Comparison of ENCODE assay signal across 22 mouse cellular contexts in the genomic region with DNA sequence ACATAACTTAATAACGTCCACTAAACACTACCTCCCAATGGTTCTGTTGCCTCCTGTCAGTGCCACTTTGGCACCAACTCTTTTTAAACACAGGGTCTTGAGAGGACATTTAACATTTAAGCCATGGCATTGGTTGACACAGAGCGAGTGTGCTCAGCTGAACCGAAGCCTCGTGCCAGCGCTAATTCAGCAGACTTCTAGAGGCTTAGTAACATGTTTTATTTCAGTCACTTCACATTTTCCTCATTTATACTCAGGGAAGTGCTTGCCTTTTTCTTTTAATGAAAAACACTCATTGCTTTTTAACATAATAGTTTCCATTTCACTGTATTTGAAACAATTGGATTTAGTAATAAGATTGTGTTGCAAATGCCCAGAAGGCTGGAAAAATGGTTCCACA. TPM values are rescaled to one million over a fixed set of nuclear protein-coding genes. Genes with fewer than 3 reads are reported as not detected.
DNase-seq lines count a peak whose midpoint lies in the region; ATAC-seq lines count a peak whose summit lies in the region.
"Had no signal": no experiment of that assay in that cellular context is flagged by ENCODE, and none has a peak within 500 bp of the region (broad histone marks: within the 10 kb centered on the region; RNA-seq: fewer than 3 reads in every experiment).

No protein-coding gene starts in this region.

- H3K4me3 ChIP-seq in embryonic facial prominence, embryonic 12.5 days, result no peak overlapping the region
- no peak overlapping the region for H3K4me3 ChIP-seq in embryonic facial prominence, embryonic 10.5 days
- H3K4me3 ChIP-seq in heart, embryonic 14.5 days (ENCODE audit: control insufficient read depth in 1 of 2, insufficient read depth in 1 of 2, low read depth in 1 of 2, low read length in 2 of 2), result no peak overlapping the region
- H3K4me3 ChIP-seq in megakaryocyte, embryonic 14.5 days (replicated peaks), result peak overlapping the region; percentile 43
- no peak overlapping the region for H3K4me3 ChIP-seq in embryonic facial prominence, embryonic 15.5 days (replicated peaks)
- H3K4me3 ChIP-seq: erythroblast, embryonic 14.5 days; forebrain, embryonic 12.5 days; forebrain, embryonic 15.5 days; hindbrain, embryonic 12.5 days; hindbrain, embryonic 15.5 days had no signal

- DNase-seq in embryonic facial prominence, embryonic 10.5 days (ENCODE audit: low spot score), result no peak
- no peak for DNase-seq in heart, adult 11 months
- no peak for DNase-seq in left cerebral cortex, adult 9 months (ENCODE audit: low spot score in 2 of 2)
- DNase-seq: adrenal gland, adult 8-10 months; adrenal gland, postnatal 25 days; cerebellum, adult 11-12 months; cerebellum, adult 8-10 months; cerebellum, postnatal 14 days; gastrocnemius, postnatal 14 days; kidney, adult 11 months had no signal

- no peak for ATAC-seq in embryonic facial prominence, embryonic 12.5 days (ENCODE audit: insufficient number of reproducible peaks, insufficient read depth, low FRiP score, low TSS enrichment)
- ATAC-seq in heart, embryonic 14.5 days (ENCODE audit: insufficient number of reproducible peaks, insufficient read depth, low FRiP score, low read depth), result no peak
- no peak for ATAC-seq in megakaryocyte, adult 5-6 weeks (ENCODE audit: poor library complexity, severe bottlenecking)
- peak; percentile 66; the same call in 1 of the 2 replicates for ATAC-seq in embryonic facial prominence, embryonic 15.5 days (ENCODE audit: insufficient number of reproducible peaks, low FRiP score, low TSS enrichment, low read depth)
- ATAC-seq: activated CD4-positive, CD25-positive, alpha-beta regulatory T cell, adult 4 months; forebrain, embryonic 15.5 days had no signal

- 0 out of 2 replicates have a peak overlapping the region, but pooled peaks have one; percentile 60 for H3K27ac ChIP-seq in embryonic facial prominence, embryonic 12.5 days
- no peak overlapping the region for H3K27ac ChIP-seq in embryonic facial prominence, embryonic 10.5 days (replicated peaks)
- 0 out of 4 replicates have a peak overlapping the region, but pooled peaks have one; percentile 3 to 30 for H3K27ac ChIP-seq in heart, embryonic 14.5 days (replicated peaks in 1 of 2; ENCODE audit: control insufficient read depth in 1 of 2, insufficient read depth in 1 of 2, low read depth in 2 of 2, low read length in 2 of 2)
- peak overlapping the region; percentile 49 for H3K27ac ChIP-seq in embryonic facial prominence, embryonic 15.5 days (replicated peaks)
- H3K27ac ChIP-seq: forebrain, embryonic 12.5 days; forebrain, embryonic 15.5 days; hindbrain, embryonic 12.5 days; hindbrain, embryonic 15.5 days had no signal

- H3K36me3 ChIP-seq in embryonic facial prominence, embryonic 12.5 days, result no peaks in the 10 kb centered on the region
- H3K36me3 ChIP-seq in embryonic facial prominence, embryonic 10.5 days (replicated peaks), result no peaks in the 10 kb centered on the region; the same call in 1 of the 2 replicates
- H3K36me3 ChIP-seq in heart, embryonic 14.5 days (ENCODE audit: control insufficient read depth, insufficient read depth, low read length), result no peaks in the 10 kb centered on the region
- peaks cover 16% of the 10 kb centered on the region for H3K36me3 ChIP-seq in megakaryocyte, embryonic 14.5 days (replicated peaks; ENCODE audit: low read length)
- H3K36me3 ChIP-seq in embryonic facial prominence, embryonic 15.5 days, result no peaks in the 10 kb centered on the region
- H3K36me3 ChIP-seq: forebrain, embryonic 12.5 days; forebrain, embryonic 15.5 days; hindbrain, embryonic 12.5 days; hindbrain, embryonic 15.5 days had no signal

- H3K27me3 ChIP-seq in embryonic facial prominence, embryonic 12.5 days, result no peaks in the 10 kb centered on the region
- no peaks in the 10 kb centered on the region for H3K27me3 ChIP-seq in embryonic facial prominence, embryonic 10.5 days (replicated peaks; ENCODE audit: low read depth, poor library complexity, severe bottlenecking)
- H3K27me3 ChIP-seq in heart, embryonic 14.5 days (ENCODE audit: control insufficient read depth, insufficient read depth, low read length), result no peaks in the 10 kb centered on the region
- no peaks in the 10 kb centered on the region for H3K27me3 ChIP-seq in megakaryocyte, embryonic 14.5 days (replicated peaks)
- no peaks in the 10 kb centered on the region for H3K27me3 ChIP-seq in embryonic facial prominence, embryonic 15.5 days
- H3K27me3 ChIP-seq: forebrain, embryonic 12.5 days; forebrain, embryonic 15.5 days; hindbrain, embryonic 12.5 days; hindbrain, embryonic 15.5 days had no signal

- 74% methylated on average over 5 of the region's 5 CpGs for WGBS in embryonic facial prominence, embryonic 12.5 days
- 90% methylated on average over 5 of the region's 5 CpGs for WGBS in embryonic facial prominence, embryonic 10.5 days
- WGBS in heart, embryonic 14.5 days, result 92% methylated on average over 5 of the region's 5 CpGs
- WGBS in embryonic facial prominence, embryonic 15.5 days, result 46% methylated on average over 5 of the region's 5 CpGs

- H3K4me1 ChIP-seq in embryonic facial prominence, embryonic 12.5 days, result 0 out of 2 replicates have a peak, but pooled peaks cover 6% of the 10 kb centered on the region
- no peaks in the 10 kb centered on the region for H3K4me1 ChIP-seq in embryonic facial prominence, embryonic 10.5 days
- peaks cover 0 to 6% of the 10 kb centered on the region in 2 experiments; a peak in 1 of 4 replicates for H3K4me1 ChIP-seq in heart, embryonic 14.5 days (ENCODE audit: control insufficient read depth in 2 of 2, insufficient read depth in 2 of 2, low read length in 2 of 2)
- peaks cover 25% of the 10 kb centered on the region for H3K4me1 ChIP-seq in megakaryocyte, embryonic 14.5 days
- peaks cover 13% of the 10 kb centered on the region for H3K4me1 ChIP-seq in embryonic facial prominence, embryonic 15.5 days
- H3K4me1 ChIP-seq: forebrain, embryonic 12.5 days; forebrain, embryonic 15.5 days; hindbrain, embryonic 12.5 days; hindbrain, embryonic 15.5 days had no signal

- peaks cover 5% of the 10 kb centered on the region; the same call in 1 of the 2 replicates for H3K9me3 ChIP-seq in embryonic facial prominence, embryonic 12.5 days
- no peaks in the 10 kb centered on the region for H3K9me3 ChIP-seq in embryonic facial prominence, embryonic 10.5 days
- peaks cover 8% of the 10 kb centered on the region; the same call in 1 of the 2 replicates for H3K9me3 ChIP-seq in heart, embryonic 14.5 days (ENCODE audit: control insufficient read depth, low read length)
- H3K9me3 ChIP-seq in megakaryocyte, embryonic 14.5 days, result peaks cover 3% of the 10 kb centered on the region; the same call in 1 of the 2 replicates
- H3K9me3 ChIP-seq in embryonic facial prominence, embryonic 15.5 days (replicated peaks), result no peaks in the 10 kb centered on the region
- H3K9me3 ChIP-seq: forebrain, embryonic 12.5 days; forebrain, embryonic 15.5 days; hindbrain, embryonic 12.5 days; hindbrain, embryonic 15.5 days had no signal

- no peak overlapping the region for H3K4me2 ChIP-seq in embryonic facial prominence, embryonic 12.5 days (replicated peaks)
- H3K4me2 ChIP-seq in heart, embryonic 14.5 days (ENCODE audit: low read length), result no peak overlapping the region
- H3K4me2 ChIP-seq in embryonic facial prominence, embryonic 15.5 days (replicated peaks), result no peak overlapping the region
- H3K4me2 ChIP-seq: forebrain, embryonic 12.5 days; forebrain, embryonic 15.5 days; hindbrain, embryonic 12.5 days; hindbrain, embryonic 15.5 days had no signal

- H3K9ac ChIP-seq in embryonic facial prominence, embryonic 12.5 days, result no peak overlapping the region
- no peak overlapping the region for H3K9ac ChIP-seq in heart, embryonic 14.5 days (ENCODE audit: low read length)
- no peak overlapping the region for H3K9ac ChIP-seq in embryonic facial prominence, embryonic 15.5 days
- H3K9ac ChIP-seq: forebrain, embryonic 12.5 days; forebrain, embryonic 15.5 days; hindbrain, embryonic 12.5 days; hindbrain, embryonic 15.5 days had no signal

RNA-seq across cellular contexts. Expression of a gene that starts 17.6 kb away (rescaled TPM):
- 0.62 and 0.82 TPM in 2 replicates for polyA plus RNA-seq in embryonic facial prominence, embryonic 12.5 days (2016; fragmentation: Nextera tagmentation; extraction: Ambion mirVana)
- polyA plus RNA-seq in embryonic facial prominence, embryonic 10.5 days (2016; fragmentation: Nextera tagmentation; extraction: Ambion mirVana), result 0.19 and 0.41 TPM in 2 replicates
- polyA plus RNA-seq in heart, embryonic 14.5 days (2014; fragmentation: Nextera tagmentation; extraction: Ambion mirVana), result 3.0 and 3.6 TPM in 2 replicates
- polyA plus RNA-seq in megakaryocyte, embryonic 14.5 days (2012; ENCODE audit: insufficient read depth, low replicate concordance), result not detected in 2 replicates
- total RNA-seq in megakaryocyte, adult 5-6 weeks (2015), result 0.11 TPM in 1 of 2 replicates, not detected in the other
- 0.11 and 0.69 TPM in 2 replicates for total RNA-seq in megakaryocyte, adult 5-6 weeks (2017)
- 6.4 and 6.9 TPM in 2 replicates for polyA plus RNA-seq in embryonic facial prominence, embryonic 15.5 days (2015; fragmentation: Nextera tagmentation; extraction: Ambion mirVana)
- total RNA-seq: hematopoietic stem cell, adult 5-6 weeks had no signal
- polyA plus RNA-seq: erythroblast, embryonic 14.5 days had no signal

RNA-seq across cellular contexts. Expression of a gene that starts 46.0 kb away (rescaled TPM):
- 8.8 and 9.9 TPM in 2 replicates for polyA plus RNA-seq in embryonic facial prominence, embryonic 12.5 days (2016; fragmentation: Nextera tagmentation; extraction: Ambion mirVana)
- polyA plus RNA-seq in embryonic facial prominence, embryonic 10.5 days (2016; fragmentation: Nextera tagmentation; extraction: Ambion mirVana), result 9.7 and 10.2 TPM in 2 replicates
- polyA plus RNA-seq in heart, embryonic 14.5 days (2014; fragmentation: Nextera tagmentation; extraction: Ambion mirVana), result 11.3 and 11.4 TPM in 2 replicates
- polyA plus RNA-seq in megakaryocyte, embryonic 14.5 days (2012; ENCODE audit: insufficient read depth, low replicate concordance), result 14.6 and 20.5 TPM in 2 replicates
- 13.2 and 15.0 TPM in 2 replicates for total RNA-seq in megakaryocyte, adult 5-6 weeks (2015)
- 9.4 and 13.1 TPM in 2 replicates for total RNA-seq in megakaryocyte, adult 5-6 weeks (2017)
- polyA plus RNA-seq in embryonic facial prominence, embryonic 15.5 days (2015; fragmentation: Nextera tagmentation; extraction: Ambion mirVana), result 12.6 and 14.2 TPM in 2 replicates
- polyA plus RNA-seq: erythroblast, embryonic 14.5 days had no signal

RNA-seq across cellular contexts. Expression of a gene that starts 46.2 kb away (rescaled TPM):
- polyA plus RNA-seq in embryonic facial prominence, embryonic 12.5 days (2016; fragmentation: Nextera tagmentation; extraction: Ambion mirVana), result 64.9 and 73.4 TPM in 2 replicates
- polyA plus RNA-seq in embryonic facial prominence, embryonic 10.5 days (2016; fragmentation: Nextera tagmentation; extraction: Ambion mirVana), result 45.7 TPM in 2 replicates
- 41.9 and 46.2 TPM in 2 replicates for polyA plus RNA-seq in heart, embryonic 14.5 days (2014; fragmentation: Nextera tagmentation; extraction: Ambion mirVana)
- polyA plus RNA-seq in megakaryocyte, embryonic 14.5 days (2012; ENCODE audit: insufficient read depth, low replicate concordance), result 2.4 and 12.0 TPM in 2 replicates
- 31.1 and 32.5 TPM in 2 replicates for total RNA-seq in megakaryocyte, adult 5-6 weeks (2015)
- total RNA-seq in megakaryocyte, adult 5-6 weeks (2017), result 28.3 and 28.9 TPM in 2 replicates
- 58.6 and 61.1 TPM in 2 replicates for polyA plus RNA-seq in embryonic facial prominence, embryonic 15.5 days (2015; fragmentation: Nextera tagmentation; extraction: Ambion mirVana)
